Mouse (Mus musculus): ENCODE data around the gene Lce6a.

DNA sequence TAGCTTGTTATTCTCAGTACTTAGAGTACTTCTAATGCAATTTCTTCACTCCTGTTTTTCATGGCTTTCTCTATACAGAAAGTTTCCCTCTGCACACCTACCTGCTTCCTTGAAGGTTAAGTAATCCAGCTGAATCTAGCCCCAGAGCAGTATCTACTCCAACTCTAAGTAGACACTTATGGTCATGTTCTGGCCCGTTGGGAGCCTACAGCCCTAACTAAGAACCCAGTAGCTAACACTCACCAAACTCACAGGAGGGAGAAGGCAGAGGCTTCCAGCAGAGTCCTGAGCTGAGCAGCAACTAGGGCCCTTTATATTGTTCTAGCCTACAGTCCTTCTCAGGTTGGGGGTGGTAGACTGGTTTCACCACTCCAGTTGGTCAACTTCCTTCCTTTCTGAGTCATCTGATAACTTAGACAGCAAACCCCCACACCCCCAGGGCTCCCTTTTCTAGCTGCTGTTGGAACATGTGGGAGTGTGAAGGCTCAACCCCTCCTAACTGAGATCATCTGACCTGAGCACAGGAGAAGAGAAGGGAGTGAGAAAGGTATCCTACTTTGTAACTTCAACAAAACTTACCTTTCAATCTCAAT, 47.9 kb downstream of the Lce6a start, which contains the start of gene Ivl:
- TF ChIP-seq TAL1 (conservative IDR thresholded peaks at IDR 0.05; ENCODE audit: low read depth, low read length) (no peak), CTCF (IDR thresholded peaks at IDR 0.05; ENCODE audit: low read depth, low read length) (no peak), GATA1 (IDR thresholded peaks at IDR 0.05; ENCODE audit: borderline replicate concordance, low read length) (no peak), POLR2AphosphoS5 (IDR thresholded peaks at IDR 0.05; ENCODE audit: insufficient replicate concordance, low read depth, low read length) (no peak), GATA2 (IDR thresholded peaks at IDR 0.05; ENCODE audit: borderline replicate concordance, low read depth, low read length) (no peak)
